Mouse (Mus musculus) heart, adult 18-20 months (tissue): ENCODE measurements around the gene Abo. TPM values are rescaled to one million over a fixed set of nuclear protein-coding genes. Genes with fewer than 3 reads are reported as not detected.

Experiments used
- DNase-seq, 2 experiments: peaks; one replicate each; pipeline ENCODE4 v3.0.0; 2021 to 2022; ENCODE audit warnings: mixed read lengths in 1 of 2
- total RNA-seq, 2 experiments: library from RNA; stranded (reverse); gene quantifications; 2 replicates each; pipeline ENCODE4 v1.2.3; 2021

The Abo gene
- total RNA-seq, 2 experiments from 2014 or later, result not detected

DNA sequence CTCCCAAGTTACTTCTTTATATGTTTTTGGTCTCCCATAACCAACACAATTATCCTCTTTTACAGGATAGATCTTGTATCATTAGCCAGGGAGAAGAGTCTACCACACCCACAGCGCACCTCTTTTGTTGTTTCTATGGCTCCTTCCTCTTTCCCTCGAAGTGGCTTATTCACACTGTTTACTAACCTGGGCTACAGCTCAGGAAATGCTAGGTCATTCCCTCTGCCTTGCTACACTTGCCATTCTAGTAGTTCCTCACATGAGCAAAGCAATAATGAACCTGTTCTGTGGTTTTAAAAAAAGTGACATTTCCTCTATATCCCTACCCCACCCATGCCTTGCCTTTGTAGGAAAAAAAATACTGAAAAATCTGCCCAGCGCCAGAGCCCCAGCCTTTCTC, 1.9 kb downstream of the Abo start:
- DNase-seq, result no peak

DNA sequence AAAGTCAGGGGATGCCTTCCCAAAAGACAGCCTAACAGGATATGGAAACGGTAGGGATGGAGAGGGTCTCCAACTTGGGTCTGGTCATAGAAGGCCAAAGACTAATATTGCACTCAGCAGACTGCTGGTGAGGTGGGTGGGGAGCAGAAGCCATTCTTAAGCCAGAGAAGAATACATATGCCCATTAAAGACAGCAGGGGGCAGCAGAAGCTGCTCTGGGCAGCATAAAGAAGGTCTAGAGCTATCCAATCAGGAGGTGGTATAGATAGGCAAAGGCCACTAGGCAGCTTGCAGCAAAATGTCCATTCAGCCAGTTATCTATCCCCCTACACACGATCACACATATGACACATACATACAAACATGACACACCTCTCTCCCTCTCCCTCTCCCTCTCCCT, 17.1 kb downstream of the Abo start:
- peak; percentile 4 to 12 for DNase-seq

DNA sequence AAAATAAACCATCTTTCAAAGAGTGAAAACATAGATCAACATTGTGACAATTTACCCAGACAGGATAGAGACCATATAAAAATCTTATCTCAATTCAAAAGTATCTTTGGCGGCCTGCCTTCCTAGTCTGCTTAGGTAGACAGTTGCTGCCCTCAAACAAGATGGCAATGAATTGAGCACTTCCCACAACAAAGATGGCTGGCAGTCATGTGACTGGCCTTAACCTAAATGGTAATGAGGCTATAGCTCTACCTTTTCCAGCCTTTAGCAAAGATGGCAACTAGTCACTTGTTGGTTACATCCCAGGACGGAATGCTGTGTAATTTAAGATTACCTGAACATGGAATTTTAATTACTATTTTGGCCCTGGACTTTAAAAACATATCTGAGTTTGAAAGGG, 32.3 kb downstream of the Abo start:
- DNase-seq, result no peak

DNA sequence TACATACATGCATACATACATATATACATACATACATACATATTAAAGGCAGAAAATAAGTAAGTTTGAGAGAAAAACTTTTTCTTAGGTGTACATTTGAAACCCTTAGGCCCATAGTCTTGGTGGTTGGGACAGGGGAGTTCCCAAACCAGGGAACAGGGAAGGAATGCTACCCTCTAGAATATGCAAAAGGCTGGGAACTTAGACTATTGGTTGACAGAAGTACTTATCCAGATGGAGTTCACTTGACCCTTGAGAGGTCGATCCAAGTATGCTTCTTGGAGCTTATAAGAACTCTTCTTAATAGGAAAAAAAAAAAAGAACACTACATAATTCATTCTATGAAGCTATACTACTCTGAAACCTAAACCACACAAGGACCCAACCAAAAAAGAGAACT, 36.7 kb downstream of the Abo start:
- DNase-seq, result no peak

DNA sequence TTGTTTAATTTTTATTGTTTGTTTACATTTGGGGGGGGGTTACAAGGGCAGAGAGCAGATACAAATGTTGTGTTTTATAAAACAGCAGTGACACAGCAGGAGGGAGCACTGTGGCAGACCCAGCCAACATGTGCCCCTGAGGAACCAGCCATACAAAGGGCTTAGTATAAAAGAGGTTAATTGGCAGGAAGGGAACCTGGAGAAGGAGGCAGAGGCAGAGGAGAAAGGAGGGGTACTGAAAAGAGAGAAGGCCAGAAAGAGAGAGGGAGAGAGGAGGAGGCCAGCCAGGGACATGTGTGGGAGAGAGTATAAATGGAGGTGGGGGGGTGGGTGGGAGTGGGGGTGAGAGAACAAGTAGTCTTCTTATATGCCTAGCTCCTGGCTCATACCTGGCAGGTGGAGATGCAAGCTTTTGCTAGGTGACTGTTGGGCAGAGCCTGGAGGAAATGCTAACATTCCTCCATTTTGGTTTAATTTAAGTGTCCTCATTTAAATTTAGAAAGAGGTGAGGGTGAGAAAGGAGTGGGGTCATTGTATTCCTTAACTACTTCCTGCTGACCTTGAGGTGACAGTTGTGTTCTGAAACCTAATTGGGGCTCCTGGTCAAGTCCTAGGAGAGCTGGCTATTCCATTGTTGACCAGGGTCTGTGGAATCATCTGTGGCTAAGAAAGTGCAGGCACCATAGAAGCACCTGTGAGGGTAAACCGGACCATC, 37.4 kb downstream of the Abo start:
- no peak for DNase-seq

Other genes with a start within 250 kb of the Abo start
- gene Fam69b, start 236.5 kb downstream of the Abo start, total RNA-seq, result 10 to 100 TPM; 22.0 to 22.2 TPM
- not detected for gene Lcn4, start 193.7 kb downstream of the Abo start, total RNA-seq
- gene Surf6, start 37.9 kb upstream of the Abo start, total RNA-seq, result 10 to 100 TPM; 11.7 to 14.2 TPM
- gene Med22, start 45.7 kb upstream of the Abo start, total RNA-seq, result 10 to 100 TPM; 24.7 to 25.6 TPM
- gene Rpl7a, start 45.8 kb upstream of the Abo start, total RNA-seq, result 100 to 1,000 TPM; 282 to 289 TPM
- 10 to 100 TPM; 12.8 to 15.3 TPM for gene Surf2, start 51.4 kb upstream of the Abo start, total RNA-seq
- 10 to 100 TPM; 61.3 to 61.6 TPM for gene Surf1, start 51.6 kb upstream of the Abo start, total RNA-seq
- 10 to 100 TPM; 77.9 to 83.1 TPM for gene Surf4, start 68.9 kb upstream of the Abo start, total RNA-seq
- gene Stkld1, start 69.1 kb upstream of the Abo start, total RNA-seq, result not detected
- gene Rexo4, start 99.4 kb upstream of the Abo start, total RNA-seq, result 10 to 100 TPM; 11.1 to 12.1 TPM
- gene Adamts13, start 108.4 kb upstream of the Abo start, total RNA-seq, result not detected
- gene Cacfd1, start 144.9 kb upstream of the Abo start, total RNA-seq, result 10 to 100 TPM; 45.6 to 48.8 TPM
- gene Slc2a6, start 163.0 kb upstream of the Abo start, total RNA-seq, result under 1 TPM; 0.17 to 0.31 TPM
- gene Mymk, start 207.2 kb upstream of the Abo start, total RNA-seq, result not detected
- 10 to 100 TPM in 1 of 2 experiments, 1 to 10 TPM in 1; 4.5 to 10.1 TPM for gene Adamtsl2, start 214.4 kb upstream of the Abo start, total RNA-seq